Mouse (Mus musculus): ENCODE measurements at regions not wholly inside any gene's neighbourhood (a gene's known extent, or its start where the extent isn't known, plus 50 kb on each side); places are given as distances from the start of the nearest gene placed in this dataset.

GRCm38 (mm10) chr7:72990559-72991429, 384.5 kb upstream of the Rgma start:
- no peak overlapping the region for H3K9ac ChIP-seq (replicated peaks; ENCODE audit: low read length)
- H3K27ac ChIP-seq (replicated peaks; ENCODE audit: low read depth, low read length), result no peak overlapping the region
- no peak for DNase-seq (ENCODE audit: low spot score)
- H3K36me3 ChIP-seq (replicated peaks; ENCODE audit: control insufficient read depth, insufficient read depth, low read depth, low read length), result no peaks in the 10 kb centered on the region
- ATAC-seq (replicated peaks; ENCODE audit: insufficient number of reproducible peaks, low FRiP score, low TSS enrichment, low read depth), result no peak
- no peaks in the 10 kb centered on the region for H3K9me3 ChIP-seq (replicated peaks; ENCODE audit: control insufficient read depth, low read length)
- H3K4me1 ChIP-seq (ENCODE audit: control insufficient read depth, insufficient read depth, low read length), result no peaks in the 10 kb centered on the region
- H3K4me2 ChIP-seq (ENCODE audit: low read depth, low read length), result no peak overlapping the region
- WGBS, result 70% methylated on average over 8 of the region's 8 CpGs
- no peak overlapping the region for H3K4me3 ChIP-seq (ENCODE audit: low read depth, low read length)
- no peaks in the 10 kb centered on the region for H3K27me3 ChIP-seq (ENCODE audit: control insufficient read depth, insufficient read depth, low read length)

GRCm38 (mm10) chr7:72998374-72998773, 376.9 kb upstream of the Rgma start:
- H3K4me1 ChIP-seq (ENCODE audit: control insufficient read depth, insufficient read depth, low read length), result no peaks in the 10 kb centered on the region
- H3K9me3 ChIP-seq (replicated peaks; ENCODE audit: control insufficient read depth, low read length), result no peaks in the 10 kb centered on the region
- H3K27ac ChIP-seq (replicated peaks; ENCODE audit: low read depth, low read length), result no peak overlapping the region
- no peaks in the 10 kb centered on the region for H3K36me3 ChIP-seq (replicated peaks; ENCODE audit: control insufficient read depth, insufficient read depth, low read depth, low read length)
- H3K4me2 ChIP-seq (ENCODE audit: low read depth, low read length), result no peak overlapping the region
- DNase-seq (ENCODE audit: low spot score) (peak; percentile 12), ATAC-seq (replicated peaks; ENCODE audit: insufficient number of reproducible peaks, low FRiP score, low TSS enrichment, low read depth) (no peak)
- H3K27me3 ChIP-seq (ENCODE audit: control insufficient read depth, insufficient read depth, low read length), result no peaks in the 10 kb centered on the region
- WGBS, result 42% methylated on average over 5 of the region's 5 CpGs
- no peak overlapping the region for H3K4me3 ChIP-seq (ENCODE audit: low read depth, low read length)
- no peak overlapping the region for H3K9ac ChIP-seq (replicated peaks; ENCODE audit: low read length)

GRCm38 (mm10) chr7:73019151-73019550, 356.2 kb upstream of the Rgma start:
- Histone ChIP-seq H3K27me3 (ENCODE audit: control insufficient read depth, insufficient read depth, low read length) (no peaks in the 10 kb centered on the region), H3K4me3 (ENCODE audit: low read depth, low read length) (no peak overlapping the region), H3K36me3 (replicated peaks; ENCODE audit: control insufficient read depth, insufficient read depth, low read depth, low read length) (no peaks in the 10 kb centered on the region), H3K4me2 (ENCODE audit: low read depth, low read length) (no peak overlapping the region), H3K27ac (replicated peaks; ENCODE audit: low read depth, low read length) (no peak overlapping the region), H3K9me3 (replicated peaks; ENCODE audit: control insufficient read depth, low read length) (no peaks in the 10 kb centered on the region), H3K9ac (replicated peaks; ENCODE audit: low read length) (no peak overlapping the region), H3K4me1 (ENCODE audit: control insufficient read depth, insufficient read depth, low read length) (no peaks in the 10 kb centered on the region)
- DNase-seq (ENCODE audit: low spot score) (no peak), ATAC-seq (replicated peaks; ENCODE audit: insufficient number of reproducible peaks, low FRiP score, low TSS enrichment, low read depth) (no peak)
- 83% methylated on average over 3 of the region's 3 CpGs for WGBS

- Histone ChIP-seq H3K27ac (replicated peaks; ENCODE audit: low read depth, low read length) (no peak overlapping the region), H3K36me3 (replicated peaks; ENCODE audit: control insufficient read depth, insufficient read depth, low read depth, low read length) (no peaks in the 10 kb centered on the region), H3K4me2 (ENCODE audit: low read depth, low read length) (no peak overlapping the region), H3K4me1 (ENCODE audit: control insufficient read depth, insufficient read depth, low read length) (no peaks in the 10 kb centered on the region), H3K9me3 (replicated peaks; ENCODE audit: control insufficient read depth, low read length) (no peaks in the 10 kb centered on the region), H3K27me3 (ENCODE audit: control insufficient read depth, insufficient read depth, low read length) (no peaks in the 10 kb centered on the region), H3K9ac (replicated peaks; ENCODE audit: low read length) (no peak overlapping the region), H3K4me3 (ENCODE audit: low read depth, low read length) (no peak overlapping the region)
- DNase-seq (ENCODE audit: low spot score) (no peak), ATAC-seq (replicated peaks; ENCODE audit: insufficient number of reproducible peaks, low FRiP score, low TSS enrichment, low read depth) (no peak)
- WGBS, result 59% methylated on average over 1 of the region's 1 CpGs
Observed at GRCm38 (mm10) chr7:73019764-73020354, 355.4 kb upstream of the Rgma start.

DNA sequence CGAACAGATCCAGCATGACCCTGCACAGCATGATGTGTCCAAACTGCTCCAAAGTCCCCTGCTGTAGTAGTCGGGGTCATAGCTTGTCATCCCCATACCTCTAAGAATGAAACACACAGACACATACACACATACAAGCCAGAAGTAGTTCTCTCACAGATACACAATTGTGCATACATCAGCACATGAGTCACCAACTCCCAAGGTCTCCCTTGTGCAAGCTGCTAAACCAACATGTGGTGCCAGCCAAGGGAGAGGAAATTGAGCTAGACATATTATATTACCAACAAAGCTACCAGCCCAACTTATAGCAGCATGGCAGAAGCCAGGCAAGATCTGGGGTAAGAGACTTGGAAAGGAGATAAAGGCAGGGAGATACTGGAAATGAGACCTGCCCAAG, 353.5 kb upstream of the Rgma start:
- DNase-seq (ENCODE audit: low spot score) (no peak), ATAC-seq (replicated peaks; ENCODE audit: insufficient number of reproducible peaks, low FRiP score, low TSS enrichment, low read depth) (no peak)
- Histone ChIP-seq H3K4me3 (ENCODE audit: low read depth, low read length) (no peak overlapping the region), H3K27ac (replicated peaks; ENCODE audit: low read depth, low read length) (no peak overlapping the region), H3K27me3 (ENCODE audit: control insufficient read depth, insufficient read depth, low read length) (no peaks in the 10 kb centered on the region), H3K4me2 (ENCODE audit: low read depth, low read length) (no peak overlapping the region), H3K4me1 (ENCODE audit: control insufficient read depth, insufficient read depth, low read length) (no peaks in the 10 kb centered on the region), H3K36me3 (replicated peaks; ENCODE audit: control insufficient read depth, insufficient read depth, low read depth, low read length) (no peaks in the 10 kb centered on the region), H3K9me3 (replicated peaks; ENCODE audit: control insufficient read depth, low read length) (no peaks in the 10 kb centered on the region), H3K9ac (replicated peaks; ENCODE audit: low read length) (no peak overlapping the region)
- 76% methylated on average over 2 of the region's 2 CpGs for WGBS

GRCm38 (mm10) chr7:73025640-73026039, 349.7 kb upstream of the Rgma start:
- no peak overlapping the region for H3K27ac ChIP-seq (replicated peaks; ENCODE audit: low read depth, low read length)
- WGBS, result 88% methylated on average over 5 of the region's 5 CpGs
- no peaks in the 10 kb centered on the region for H3K36me3 ChIP-seq (replicated peaks; ENCODE audit: control insufficient read depth, insufficient read depth, low read depth, low read length)
- ATAC-seq (replicated peaks; ENCODE audit: insufficient number of reproducible peaks, low FRiP score, low TSS enrichment, low read depth) (no peak), DNase-seq (ENCODE audit: low spot score) (no peak)
- H3K4me1 ChIP-seq (ENCODE audit: control insufficient read depth, insufficient read depth, low read length), result no peaks in the 10 kb centered on the region
- no peaks in the 10 kb centered on the region for H3K9me3 ChIP-seq (replicated peaks; ENCODE audit: control insufficient read depth, low read length)
- H3K27me3 ChIP-seq (ENCODE audit: control insufficient read depth, insufficient read depth, low read length), result no peaks in the 10 kb centered on the region
- no peak overlapping the region for H3K4me2 ChIP-seq (ENCODE audit: low read depth, low read length)
- H3K9ac ChIP-seq (replicated peaks; ENCODE audit: low read length), result no peak overlapping the region
- no peak overlapping the region for H3K4me3 ChIP-seq (ENCODE audit: low read depth, low read length)

- 94% methylated on average over 6 of the region's 6 CpGs for WGBS
- no peak for ATAC-seq (replicated peaks; ENCODE audit: insufficient number of reproducible peaks, low FRiP score, low TSS enrichment, low read depth)
Observed at GRCm38 (mm10) chr7:73028952-73029351, 346.4 kb upstream of the Rgma start.

GRCm38 (mm10) chr7:73031407-73031806, 343.9 kb upstream of the Rgma start:
- H3K4me1 ChIP-seq (ENCODE audit: control insufficient read depth, insufficient read depth, low read length), result peaks cover 2% of the 10 kb centered on the region
- H3K9me3 ChIP-seq (replicated peaks; ENCODE audit: control insufficient read depth, low read length), result no peaks in the 10 kb centered on the region
- H3K27ac ChIP-seq (replicated peaks; ENCODE audit: low read depth, low read length), result no peak overlapping the region
- no peaks in the 10 kb centered on the region for H3K36me3 ChIP-seq (replicated peaks; ENCODE audit: control insufficient read depth, insufficient read depth, low read depth, low read length)
- H3K4me3 ChIP-seq (ENCODE audit: low read depth, low read length), result no peak overlapping the region
- ATAC-seq (replicated peaks; ENCODE audit: insufficient number of reproducible peaks, low FRiP score, low TSS enrichment, low read depth), result no peak
- 85% methylated on average over 5 of the region's 5 CpGs for WGBS
- no peaks in the 10 kb centered on the region for H3K27me3 ChIP-seq (ENCODE audit: control insufficient read depth, insufficient read depth, low read length)
- no peak overlapping the region for H3K9ac ChIP-seq (replicated peaks; ENCODE audit: low read length)
- H3K4me2 ChIP-seq (ENCODE audit: low read depth, low read length), result no peak overlapping the region
- no peak for DNase-seq (ENCODE audit: low spot score)

More at GRCm38 (mm10) chr7:73028952-73029351, 346.4 kb upstream of the Rgma start:
- peaks cover 2% of the 10 kb centered on the region for H3K4me1 ChIP-seq (ENCODE audit: control insufficient read depth, insufficient read depth, low read length)
- no peak overlapping the region for H3K9ac ChIP-seq (replicated peaks; ENCODE audit: low read length)
- H3K9me3 ChIP-seq (replicated peaks; ENCODE audit: control insufficient read depth, low read length), result no peaks in the 10 kb centered on the region
- no peak for DNase-seq (ENCODE audit: low spot score)
- no peaks in the 10 kb centered on the region for H3K27me3 ChIP-seq (ENCODE audit: control insufficient read depth, insufficient read depth, low read length)
- H3K4me3 ChIP-seq (ENCODE audit: low read depth, low read length), result no peak overlapping the region
- no peaks in the 10 kb centered on the region for H3K36me3 ChIP-seq (replicated peaks; ENCODE audit: control insufficient read depth, insufficient read depth, low read depth, low read length)
- H3K4me2 ChIP-seq (ENCODE audit: low read depth, low read length), result no peak overlapping the region
- H3K27ac ChIP-seq (replicated peaks; ENCODE audit: low read depth, low read length), result no peak overlapping the region

Measured in embryonic facial prominence, embryonic 11.5 days (tissue).